Mouse (Mus musculus) CH12.LX (cell line): Measurements from ENCODE around the gene Pald1.

ENCODE experiments used
- CTCF ChIP-seq, 2 experiments: IDR thresholded peaks in 1 of 2; conservative IDR thresholded peaks in 1 of 2; 2 replicates each; pipeline ENCODE4 v1.5.1; 2011 to 2012; ENCODE audit warnings: low read depth in 2 of 2, low read length in 2 of 2, improper control_type of control experiment in 1 of 2, inconsistent platforms in 1 of 2, mild to moderate bottlenecking in 1 of 2, moderate library complexity in 1 of 2
- HCFC1 ChIP-seq: IDR thresholded peaks from 2 replicates; pipeline ENCODE4 v1.6.1; 2012; ENCODE audit warnings: low read depth, mild to moderate bottlenecking, inconsistent platforms, low read length, improper control_type of control experiment
- KAT2A ChIP-seq: IDR thresholded peaks from 2 replicates; pipeline ENCODE4 v1.6.1; 2012; ENCODE audit warnings: low read length, improper control_type of control experiment, inconsistent platforms; ENCODE audit not compliant: insufficient replicate concordance
- TCF12 ChIP-seq: IDR thresholded peaks from 2 replicates; pipeline ENCODE4 v1.6.1; 2014; ENCODE audit warnings: low read depth, mild to moderate bottlenecking, inconsistent platforms, low read length, improper control_type of control experiment

DNA sequence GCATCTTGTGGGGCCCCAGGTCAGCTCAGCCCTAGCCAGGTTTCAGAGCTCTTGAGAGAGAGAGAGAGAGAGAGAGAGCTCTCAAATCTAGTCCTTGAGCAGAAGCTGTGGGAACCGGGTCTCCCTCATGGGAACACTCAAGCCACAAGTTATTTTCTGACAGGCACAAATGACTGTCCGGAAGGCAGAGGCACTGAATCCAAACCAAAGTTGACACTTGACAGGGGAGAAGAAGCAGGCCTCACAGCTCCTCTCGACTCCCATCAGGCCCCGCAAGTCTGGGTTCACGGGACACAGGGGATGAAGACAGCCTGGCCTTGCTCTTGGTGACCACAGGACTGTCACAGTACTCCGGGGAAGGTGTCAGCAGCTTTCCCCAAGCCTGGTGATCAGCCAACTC lies 3.0 kb upstream of the Pald1 start:
- TF ChIP-seq CTCF (conservative IDR thresholded peaks at IDR 0.05 in 1 of 2, IDR thresholded peaks at IDR 0.05 in 1 of 2; ENCODE audit: low read depth in 2 of 2, low read length in 2 of 2) (no peak), TCF12 (no peak), HCFC1 (no peak), KAT2A (no peak)
